Mouse (Mus musculus) limb, embryonic 14.5 days (tissue): ENCODE measurements around the gene Olfr56. TPM values are rescaled to one million over a fixed set of nuclear protein-coding genes. Genes with fewer than 3 reads are reported as not detected.

Experiments
- ATAC-seq: fragments of 200-750 bp; cut with Nextera tagmentation; 2 replicates; pipeline ENCODE4 v1.8.0; 2017; ENCODE audit warnings: low read depth, moderate number of reproducible peaks, moderate TSS enrichment; ENCODE audit not compliant: low FRiP score
- DNase-seq: peaks from one replicate; pipeline ENCODE4 v3.0.0-alpha.2; 2015; ENCODE audit warnings: low spot score
- H3K27ac ChIP-seq: fragments of 300-500 bp; sonication (generic); replicated peaks from 2 replicates; pipeline ENCODE4 v1.5.1; 2014; ENCODE audit warnings: low read depth, mild to moderate bottlenecking, low read length, moderate library complexity, mixed read lengths
- H3K27me3 ChIP-seq: fragments of 300-500 bp; sonication (generic); 2 replicates; pipeline ENCODE4 v1.6.1; 2014; ENCODE audit warnings: low read length, mixed read lengths; ENCODE audit not compliant: control insufficient read depth, insufficient read depth
- H3K36me3 ChIP-seq: fragments of 300-500 bp; sonication (generic); 2 replicates; pipeline ENCODE4 v1.6.1; 2014; ENCODE audit warnings: mild to moderate bottlenecking, low read length, moderate library complexity, mixed read lengths; ENCODE audit not compliant: control insufficient read depth, insufficient read depth
- H3K4me1 ChIP-seq: fragments of 300-500 bp; sonication (generic); 2 replicates; pipeline ENCODE4 v1.6.1; 2014; ENCODE audit warnings: antibody characterized with exemption, low read length, mixed read lengths; ENCODE audit not compliant: control insufficient read depth, insufficient read depth
- H3K4me2 ChIP-seq: fragments of 300-500 bp; sonication (generic); replicated peaks from 2 replicates; pipeline ENCODE4 v1.6.1; 2014; ENCODE audit warnings: low read depth, mild to moderate bottlenecking, low read length, moderate library complexity; ENCODE audit not compliant: severe bottlenecking
- H3K4me3 ChIP-seq: fragments of 300-500 bp; sonication (generic); replicated peaks from 2 replicates; pipeline ENCODE4 v1.5.1; 2014; ENCODE audit warnings: low read length
- H3K9ac ChIP-seq: fragments of 300-500 bp; sonication (generic); 2 replicates; pipeline ENCODE4 v1.6.1; 2014; ENCODE audit warnings: mild to moderate bottlenecking, low read depth, low read length, moderate library complexity; ENCODE audit not compliant: severe bottlenecking
- H3K9me3 ChIP-seq: fragments of 300-500 bp; sonication (generic); 2 replicates; pipeline ENCODE4 v1.6.1; 2016; ENCODE audit warnings: low read length; ENCODE audit not compliant: control insufficient read depth
- POLR2A ChIP-seq: fragments of 200-500 bp; IDR thresholded peaks from 2 replicates; pipeline ENCODE4 v1.8.0; 2012; ENCODE audit warnings: inconsistent platforms, mild to moderate bottlenecking, moderate library complexity, borderline replicate concordance; ENCODE audit not compliant: insufficient read depth, insufficient read length; ENCODE audit errors: extremely low read depth
- WGBS: fragments of 180-500 bp; shearing (Covaris S2); extraction: QIAGEN DNeasy Blood & Tissue Kit; methylation state at CpG from one replicate; pipeline ENCODE4 v1.1.7; 2014; 5-methylcytosine and 5-hydroxymethylcytosine counted together
- polyA plus RNA-seq, 2 experiments: library from polyadenylated mRNA; depleted of rRNA in 1 of 2; stranded (reverse) in 1 of 2; unstranded in 1 of 2; fragments of >200 nt; fragmentation: Nextera tagmentation in 1 of 2; extraction: Ambion mirVana in 1 of 2; gene quantifications; 2 replicates each; pipeline versions ENCODE4 v1.2.1 to v1.2.3; 2012 to 2014

Gene Olfr56
- polyA plus RNA-seq, 2 experiments, result 0.06 TPM; not detected in 1

- no peaks in the 10 kb centered on the region for H3K36me3 ChIP-seq
- 41% methylated on average over 3 of the region's 3 CpGs for WGBS
- no peak overlapping the region for H3K4me2 ChIP-seq
- H3K4me1 ChIP-seq, result no peaks in the 10 kb centered on the region
- H3K4me3 ChIP-seq, result no peak overlapping the region
- no peak for TF ChIP-seq POLR2A
- no peaks in the 10 kb centered on the region for H3K27me3 ChIP-seq
- no peak overlapping the region for H3K27ac ChIP-seq
- no peak overlapping the region for H3K9ac ChIP-seq
- no peak for ATAC-seq
- no peaks in the 10 kb centered on the region for H3K9me3 ChIP-seq
- DNase-seq, result no peak
Observed at GRCm38 (mm10) chr11:49084875-49085274, 106.2 kb downstream of the Olfr56 start.

GRCm38 (mm10) chr11:49086858-49087361 is 108.2 kb downstream of the Olfr56 start:
- ATAC-seq (no peak), DNase-seq (no peak)
- no peak for TF ChIP-seq POLR2A
- no peaks in the 10 kb centered on the region for H3K4me1 ChIP-seq
- H3K36me3 ChIP-seq, result no peaks in the 10 kb centered on the region
- WGBS, result 76% methylated on average over 6 of the region's 6 CpGs
- no peak overlapping the region for H3K9ac ChIP-seq
- H3K4me3 ChIP-seq, result no peak overlapping the region
- H3K27ac ChIP-seq, result no peak overlapping the region
- H3K9me3 ChIP-seq, result no peaks in the 10 kb centered on the region
- no peaks in the 10 kb centered on the region for H3K27me3 ChIP-seq
- no peak overlapping the region for H3K4me2 ChIP-seq

DNA sequence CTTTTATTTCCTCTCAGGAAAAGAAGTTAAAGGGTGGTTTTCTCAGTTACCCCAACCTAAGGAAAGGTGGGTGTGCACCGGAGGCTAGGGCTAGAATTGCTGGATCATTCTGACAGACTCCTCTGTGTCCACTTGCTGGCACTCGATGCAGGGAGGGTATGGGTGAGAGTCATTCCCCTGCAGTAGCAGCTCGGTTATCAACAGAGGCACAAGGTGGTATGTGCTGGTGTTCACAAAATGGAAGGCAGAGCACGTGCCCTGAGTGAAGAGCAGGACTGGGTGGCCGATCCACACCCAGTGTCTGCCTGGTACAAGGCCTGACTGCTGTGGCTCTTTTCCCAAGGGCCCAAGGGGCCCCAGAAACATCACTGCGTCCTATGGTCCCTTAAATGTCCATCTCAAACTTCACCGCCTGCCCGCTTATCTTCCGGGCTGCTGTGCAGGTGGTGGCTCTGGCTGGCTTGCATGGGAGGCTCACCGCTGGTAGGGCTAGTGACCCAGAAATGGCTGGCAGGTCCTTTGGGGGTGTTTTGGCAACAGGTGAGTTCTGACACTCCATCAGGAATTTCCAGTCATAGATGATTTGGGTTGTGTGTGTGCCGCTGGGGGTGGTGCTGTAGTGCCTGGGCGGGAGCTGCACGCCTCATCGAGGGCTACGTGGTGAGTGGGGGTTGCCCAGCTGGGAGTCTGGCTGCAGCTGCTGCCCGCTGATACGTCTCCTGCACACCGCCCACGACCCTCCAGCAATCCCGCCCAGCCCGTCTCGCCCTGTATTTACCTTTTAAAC is 109.3 kb downstream of the Olfr56 start:
- H3K4me1 ChIP-seq, result no peaks in the 10 kb centered on the region
- no peak for DNase-seq
- 46% methylated on average over 22 of the region's 22 CpGs for WGBS

DNA sequence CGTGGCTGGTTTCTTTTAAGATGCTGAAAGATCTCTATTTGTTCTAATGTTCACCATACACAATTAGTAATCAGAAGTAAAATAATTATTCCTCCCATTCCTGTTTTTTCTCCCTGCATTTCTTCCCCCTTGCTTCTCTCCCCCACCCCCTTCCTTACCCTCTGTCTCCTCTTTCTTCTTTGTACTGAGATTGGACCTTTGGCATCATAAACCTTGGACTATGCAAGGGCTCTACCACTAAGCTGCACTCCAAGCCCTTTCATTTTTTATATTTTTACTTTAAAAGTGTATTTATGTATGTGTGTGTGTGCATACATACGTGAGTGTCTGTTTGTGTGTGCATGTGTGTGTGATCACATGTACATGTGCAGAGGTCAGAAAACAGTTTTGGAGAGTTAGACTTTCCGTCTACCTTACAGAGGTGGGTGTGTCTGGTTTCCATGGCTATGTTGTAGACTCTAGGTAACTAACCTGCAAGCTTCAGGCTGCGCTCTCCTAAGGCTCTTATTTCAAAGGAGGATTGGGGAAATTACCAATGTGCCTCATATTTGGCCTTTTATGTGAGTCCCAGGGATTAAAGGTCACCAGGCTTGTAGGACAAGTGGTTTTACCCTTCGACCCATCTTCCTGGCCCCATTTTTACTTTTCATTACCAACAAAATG is 110.4 kb downstream of the Olfr56 start:
- no peak overlapping the region for H3K9ac ChIP-seq
- DNase-seq (no peak), ATAC-seq (no peak)
- 79% methylated on average over 5 of the region's 5 CpGs for WGBS
- no peaks in the 10 kb centered on the region for H3K4me1 ChIP-seq
- TF ChIP-seq POLR2A, result no peak
- no peaks in the 10 kb centered on the region for H3K27me3 ChIP-seq
- no peak overlapping the region for H3K4me2 ChIP-seq
- H3K9me3 ChIP-seq, result no peaks in the 10 kb centered on the region
- no peak overlapping the region for H3K4me3 ChIP-seq
- H3K36me3 ChIP-seq, result no peaks in the 10 kb centered on the region
- no peak overlapping the region for H3K27ac ChIP-seq

More for the DNA sequence above, 109.3 kb downstream of the Olfr56 start:
- H3K9me3 ChIP-seq, result no peaks in the 10 kb centered on the region
- no peak for ATAC-seq
- no peak overlapping the region for H3K9ac ChIP-seq
- H3K4me2 ChIP-seq, result 0 out of 2 replicates have a peak overlapping the region, but pooled peaks have one; percentile 19
- H3K27ac ChIP-seq, result no peak overlapping the region
- no peak overlapping the region for H3K4me3 ChIP-seq
- no peak for TF ChIP-seq POLR2A
- no peaks in the 10 kb centered on the region for H3K27me3 ChIP-seq
- H3K36me3 ChIP-seq, result no peaks in the 10 kb centered on the region

DNA sequence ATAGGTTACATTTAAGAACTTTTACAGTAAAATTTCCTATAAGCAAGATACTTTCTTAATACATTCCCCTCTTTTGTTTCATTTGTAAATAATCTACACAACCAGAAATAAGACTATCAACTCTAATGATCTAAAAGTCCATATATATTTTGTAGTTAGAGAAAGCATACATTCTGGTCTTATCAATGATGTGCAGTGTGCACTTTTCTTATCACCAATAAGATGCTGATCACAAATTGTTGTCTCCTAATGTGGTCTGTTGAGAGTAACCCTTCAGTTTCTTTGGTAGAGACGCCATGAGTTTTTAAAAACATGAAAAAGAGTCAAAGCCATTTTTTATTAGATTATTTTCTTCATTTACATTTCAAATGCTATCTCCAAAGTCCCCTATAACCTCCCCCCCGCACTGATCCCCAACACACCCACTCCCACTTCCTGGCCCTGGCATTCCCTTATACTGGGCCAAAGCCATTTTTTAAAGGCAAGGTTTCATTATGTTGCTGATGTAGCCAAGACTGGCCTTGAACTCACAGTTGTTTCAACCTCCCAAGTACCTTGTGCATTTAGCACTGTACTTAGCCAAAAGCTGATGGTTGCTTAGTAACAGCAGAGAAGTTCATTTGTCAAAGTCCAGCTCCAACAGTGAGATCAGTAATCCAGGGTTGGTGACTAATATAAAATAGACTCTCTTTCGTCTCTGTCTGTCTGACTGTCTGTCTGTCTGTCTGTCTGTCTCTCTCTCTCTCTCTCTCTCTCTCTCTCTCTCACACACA is 111.2 kb downstream of the Olfr56 start:
- DNase-seq (no peak), ATAC-seq (no peak)
- Histone ChIP-seq H3K9me3 (no peaks in the 10 kb centered on the region), H3K4me3 (no peak overlapping the region), H3K27me3 (no peaks in the 10 kb centered on the region), H3K27ac (no peak overlapping the region), H3K4me2 (no peak overlapping the region), H3K9ac (no peak overlapping the region), H3K36me3 (no peaks in the 10 kb centered on the region), H3K4me1 (no peaks in the 10 kb centered on the region)
- no peak for TF ChIP-seq POLR2A
- 85% methylated on average over 3 of the region's 3 CpGs for WGBS
